Mouse (Mus musculus): ENCODE results near the gene Htra2. TPM values are rescaled to one million over a fixed set of nuclear protein-coding genes. Genes with fewer than 3 reads are reported as not detected.

The Htra2 gene
- polyA plus RNA-seq, 1 experiment from 2014 or later, result 87.9 TPM

DNA sequence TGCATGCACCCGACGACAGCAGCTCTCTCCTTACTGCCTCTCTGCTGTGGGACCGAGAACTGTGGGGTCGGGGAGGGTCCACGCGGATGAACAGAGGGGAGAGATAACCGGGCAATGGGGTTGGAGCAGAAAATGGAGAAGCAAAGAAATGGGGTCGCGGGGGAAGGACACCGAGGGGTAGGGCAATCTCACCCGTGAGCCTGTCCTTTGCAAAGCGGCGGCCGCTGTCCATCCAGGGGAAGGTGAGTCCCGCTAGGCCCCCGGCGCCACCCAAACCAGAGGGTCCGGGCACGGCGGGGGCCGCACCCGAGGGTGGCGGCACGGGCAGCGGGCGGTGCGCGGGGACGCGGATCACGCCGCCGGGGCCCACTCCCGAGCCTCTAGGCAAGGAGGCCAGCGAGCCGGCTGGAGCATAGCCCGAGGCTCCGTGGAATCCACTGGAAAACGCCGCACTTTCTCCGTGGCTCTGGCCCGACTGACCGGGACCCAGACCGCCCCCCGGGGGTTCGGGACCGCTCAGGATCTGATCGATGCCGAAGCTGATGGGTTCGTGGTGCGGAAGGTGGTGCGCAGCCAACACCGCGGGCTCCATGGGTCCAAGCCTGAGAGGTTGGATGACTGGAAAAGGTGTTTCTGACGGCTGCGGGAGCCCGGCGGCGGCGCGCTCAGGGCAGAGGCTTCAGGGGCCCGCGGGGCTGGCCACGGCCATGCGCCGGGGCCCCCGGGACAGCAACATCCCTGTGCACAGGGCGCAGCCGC lies 14.6 kb upstream of the Htra2 start:
- peak overlapping the region; percentile 32 for H3K4me3 ChIP-seq (replicated peaks)
- peaks cover 32% of the 10 kb centered on the region for H3K4me1 ChIP-seq (replicated peaks)
- H3K4me2 ChIP-seq, result peak overlapping the region; percentile 54
- H3K27me3 ChIP-seq, result peaks cover 100% of the 10 kb centered on the region
- H3K9me3 ChIP-seq (replicated peaks), result no peaks in the 10 kb centered on the region
- no peak for ATAC-seq (ENCODE audit: insufficient read depth)
- no peaks in the 10 kb centered on the region for H3K36me3 ChIP-seq (replicated peaks)
- no peak overlapping the region for H3K9ac ChIP-seq
- WGBS (ENCODE audit: insufficient replicate concordance), result 2% methylated on average over 69 of the region's 69 CpGs
- no peak overlapping the region for H3K27ac ChIP-seq (replicated peaks)

- no peak overlapping the region for H3K27ac ChIP-seq (replicated peaks)
- WGBS (ENCODE audit: insufficient replicate concordance), result 2% methylated on average over 81 of the region's 81 CpGs
- peak overlapping the region; percentile 32 for H3K4me3 ChIP-seq (replicated peaks)
- H3K36me3 ChIP-seq (replicated peaks), result no peaks in the 10 kb centered on the region
- no peaks in the 10 kb centered on the region for H3K9me3 ChIP-seq (replicated peaks)
- H3K4me2 ChIP-seq, result peak overlapping the region; percentile 54
- ATAC-seq (ENCODE audit: insufficient read depth), result no peak
- H3K9ac ChIP-seq, result no peak overlapping the region
- H3K27me3 ChIP-seq, result peaks cover 100% of the 10 kb centered on the region
- H3K4me1 ChIP-seq (replicated peaks), result peaks cover 32% of the 10 kb centered on the region
Observed at GRCm38 (mm10) chr6:83068706-83069487, 13.8 kb upstream of the Htra2 start.

DNA sequence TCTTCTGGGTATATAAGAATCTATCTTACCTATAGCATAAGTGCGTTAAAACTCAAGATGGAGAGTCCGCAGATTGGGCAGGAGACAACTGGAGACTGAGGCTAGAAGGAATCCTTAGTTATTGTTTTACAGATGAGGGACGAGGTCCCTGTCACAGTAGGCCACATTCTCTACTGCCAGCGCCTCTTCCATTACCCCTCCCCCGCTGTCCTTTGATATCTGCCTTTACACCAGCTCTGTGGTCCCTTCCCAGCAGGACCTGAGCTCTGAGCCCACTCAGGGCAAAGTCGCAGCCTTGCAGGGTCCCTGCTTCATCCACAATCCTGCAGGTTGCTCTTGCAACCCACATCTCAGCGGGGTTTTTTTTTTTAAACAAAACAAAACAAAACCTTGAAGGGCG lies 13.1 kb upstream of the Htra2 start:
- WGBS (ENCODE audit: insufficient replicate concordance), result 11% methylated on average over 8 of the region's 8 CpGs
- no peaks in the 10 kb centered on the region for H3K36me3 ChIP-seq (replicated peaks)
- H3K9me3 ChIP-seq (replicated peaks), result no peaks in the 10 kb centered on the region
- no peak overlapping the region for H3K27ac ChIP-seq (replicated peaks)
- H3K27me3 ChIP-seq, result peaks cover 100% of the 10 kb centered on the region
- peak overlapping the region; percentile 54 for H3K4me2 ChIP-seq
- no peak for ATAC-seq (ENCODE audit: insufficient read depth)
- H3K4me3 ChIP-seq (replicated peaks), result peak overlapping the region; percentile 32; the same call in 1 of the 2 replicates
- H3K4me1 ChIP-seq (replicated peaks), result peaks cover 32% of the 10 kb centered on the region
- no peak overlapping the region for H3K9ac ChIP-seq

DNA sequence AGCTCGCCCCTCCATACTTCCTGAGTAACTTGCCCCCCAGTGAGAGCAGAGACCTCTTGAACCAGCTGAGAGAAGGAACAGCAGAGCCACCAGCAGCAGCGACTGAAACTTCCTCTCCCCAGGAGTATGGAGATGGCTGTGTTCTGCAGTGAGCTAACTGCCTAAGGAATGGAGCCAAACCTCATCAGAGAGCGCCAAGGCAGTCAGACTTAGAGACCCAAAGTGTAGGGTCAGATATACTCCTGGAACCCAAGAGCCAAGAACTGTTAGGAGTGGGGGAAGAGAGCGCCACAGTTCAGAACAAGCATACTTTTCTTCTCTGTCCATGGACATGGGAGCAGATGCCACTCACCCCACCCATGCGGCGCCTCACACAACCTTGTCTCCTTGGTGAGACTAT lies 11.4 kb upstream of the Htra2 start:
- H3K27ac ChIP-seq (replicated peaks), result no peak overlapping the region
- no peaks in the 10 kb centered on the region for H3K36me3 ChIP-seq (replicated peaks)
- H3K27me3 ChIP-seq, result peaks cover 100% of the 10 kb centered on the region
- no peak overlapping the region for H3K4me2 ChIP-seq
- ATAC-seq (ENCODE audit: insufficient read depth), result no peak
- no peak overlapping the region for H3K9ac ChIP-seq
- H3K4me3 ChIP-seq (replicated peaks), result no peak overlapping the region
- H3K9me3 ChIP-seq (replicated peaks), result no peaks in the 10 kb centered on the region
- 29% methylated on average over 6 of the region's 6 CpGs for WGBS (ENCODE audit: insufficient replicate concordance)
- peaks cover 32% of the 10 kb centered on the region for H3K4me1 ChIP-seq (replicated peaks)

DNA sequence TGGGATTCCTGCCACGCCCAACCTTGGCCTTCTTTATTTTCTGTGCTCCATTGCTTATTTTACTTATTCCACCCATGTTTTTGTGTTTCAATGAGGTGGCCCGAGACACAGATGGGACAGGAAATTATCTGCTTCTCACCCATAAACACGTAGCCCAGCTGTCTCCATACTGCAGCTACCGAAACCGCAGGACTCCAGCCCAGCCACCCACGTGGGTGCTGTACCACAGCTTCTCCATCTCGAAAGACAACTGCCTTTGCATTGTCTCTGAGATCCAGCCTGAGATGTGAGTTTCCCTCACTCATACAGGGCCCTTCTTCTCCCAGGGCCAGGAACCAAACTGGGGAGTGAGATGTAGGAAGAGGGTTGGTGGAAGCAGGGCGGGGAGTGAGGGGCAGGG lies 10.9 kb upstream of the Htra2 start:
- Histone ChIP-seq H3K27me3 (peaks cover 100% of the 10 kb centered on the region), H3K36me3 (replicated peaks) (no peaks in the 10 kb centered on the region), H3K9ac (no peak overlapping the region), H3K27ac (replicated peaks) (no peak overlapping the region), H3K9me3 (replicated peaks) (no peaks in the 10 kb centered on the region), H3K4me2 (no peak overlapping the region), H3K4me1 (replicated peaks) (peaks cover 28% of the 10 kb centered on the region), H3K4me3 (replicated peaks) (no peak overlapping the region)
- WGBS (ENCODE audit: insufficient replicate concordance), result 31% methylated on average over 8 of the region's 8 CpGs
- no peak for ATAC-seq (ENCODE audit: insufficient read depth)

DNA sequence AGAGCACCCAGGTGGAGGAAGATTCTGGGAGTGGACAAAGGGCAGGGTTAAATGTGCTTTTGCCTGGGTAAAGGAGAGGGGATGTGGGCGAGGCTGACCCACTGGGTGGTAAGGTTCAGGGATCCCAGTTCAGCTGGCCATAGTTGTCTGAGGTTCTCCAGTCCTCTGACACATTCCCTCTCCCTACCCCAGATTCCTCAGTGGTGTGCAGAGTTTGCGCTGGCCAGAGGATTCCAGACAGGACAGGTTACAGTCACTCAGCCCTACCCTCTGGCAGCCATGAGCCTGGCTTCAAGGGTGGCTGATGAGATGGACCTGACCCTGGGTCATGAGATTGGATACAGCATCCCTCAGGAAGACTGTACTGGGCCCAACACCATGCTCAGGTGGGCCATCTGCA lies 3.7 kb upstream of the Htra2 start:
- 71% methylated on average over 2 of the region's 2 CpGs for WGBS (ENCODE audit: insufficient replicate concordance)
- Histone ChIP-seq H3K27ac (replicated peaks) (0 out of 2 replicates have a peak overlapping the region, but pooled peaks have one; percentile 63), H3K9me3 (replicated peaks) (no peaks in the 10 kb centered on the region), H3K9ac (peak overlapping the region; percentile 25; the same call in 1 of the 2 replicates), H3K4me3 (replicated peaks) (peak overlapping the region; percentile 38), H3K27me3 (peaks cover 42% of the 10 kb centered on the region), H3K4me2 (peak overlapping the region; percentile 50), H3K4me1 (replicated peaks) (peaks cover 43% of the 10 kb centered on the region), H3K36me3 (replicated peaks) (peaks cover 30% of the 10 kb centered on the region)
- ATAC-seq (ENCODE audit: insufficient read depth), result no peak

DNA sequence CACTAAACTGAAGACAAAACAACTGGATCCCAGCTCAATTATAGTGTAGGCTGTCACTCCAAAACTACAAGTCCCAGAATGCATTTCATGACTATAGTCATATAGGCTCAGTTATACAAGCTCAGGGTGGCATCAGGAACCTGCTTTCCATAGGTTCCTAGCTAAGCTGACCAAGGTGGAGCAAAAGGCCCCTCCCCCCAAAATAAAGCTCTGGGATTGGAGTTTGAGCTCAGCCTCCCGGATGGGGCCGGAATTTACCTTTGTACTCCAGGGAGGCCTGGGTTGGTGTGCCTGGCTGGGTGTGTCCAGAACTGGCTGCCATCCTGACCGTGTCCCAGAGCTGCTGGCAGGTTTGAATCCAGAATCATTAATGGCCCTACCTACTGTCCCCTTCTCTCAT lies 2.7 kb upstream of the Htra2 start, which contains the start of gene Dqx1:
TSS of gene Dqx1 (plus strand) at position 55 of the 400 bp plus-strand sequence.
- no peak for ATAC-seq (ENCODE audit: insufficient read depth)
- H3K9ac ChIP-seq, result peak within 1 kb of the TSS; percentile 25; the same call in 1 of the 2 replicates

GRCm38 (mm10) chr6:83054074-83054851 lies 810 bp downstream of the Htra2 start, which contains the start of gene Aup1:
TSS of gene Aup1 (plus strand) at chr6:83054521.
- peak within 1 kb of the TSS; percentile 95 for H3K9ac ChIP-seq
- no peaks in the 10 kb centered on the region for H3K9me3 ChIP-seq (replicated peaks)
- H3K4me2 ChIP-seq, result peak within 1 kb of the TSS; percentile 91
- H3K27me3 ChIP-seq, result peaks cover under 1% of the 10 kb centered on the region; the same call in 1 of the 2 replicates
- peaks cover 50% of the 10 kb centered on the region for H3K36me3 ChIP-seq (replicated peaks)
- ATAC-seq (ENCODE audit: insufficient read depth), result peak; percentile 95
- H3K27ac ChIP-seq (replicated peaks), result peak within 1 kb of the TSS; percentile 94
- H3K4me3 ChIP-seq (replicated peaks), result peak within 1 kb of the TSS; percentile 77
- H3K4me1 ChIP-seq (replicated peaks), result peaks cover 76% of the 10 kb centered on the region
- WGBS (ENCODE audit: insufficient replicate concordance), result under 1% methylated on average over 64 of the region's 64 CpGs

More for the DNA sequence above, 2.7 kb upstream of the Htra2 start, which contains the start of gene Dqx1:
- WGBS (ENCODE audit: insufficient replicate concordance), result 65% methylated on average over 3 of the region's 3 CpGs
- H3K9me3 ChIP-seq (replicated peaks), result no peaks in the 10 kb centered on the region
- peaks cover 33% of the 10 kb centered on the region for H3K27me3 ChIP-seq
- peaks cover 30% of the 10 kb centered on the region for H3K36me3 ChIP-seq (replicated peaks)
- peaks cover 51% of the 10 kb centered on the region for H3K4me1 ChIP-seq (replicated peaks)
- peak within 1 kb of the TSS; percentile 50 for H3K4me2 ChIP-seq
- H3K4me3 ChIP-seq (replicated peaks), result peak within 1 kb of the TSS; percentile 77
- peak within 1 kb of the TSS; percentile 63 for H3K27ac ChIP-seq (replicated peaks)

DNA sequence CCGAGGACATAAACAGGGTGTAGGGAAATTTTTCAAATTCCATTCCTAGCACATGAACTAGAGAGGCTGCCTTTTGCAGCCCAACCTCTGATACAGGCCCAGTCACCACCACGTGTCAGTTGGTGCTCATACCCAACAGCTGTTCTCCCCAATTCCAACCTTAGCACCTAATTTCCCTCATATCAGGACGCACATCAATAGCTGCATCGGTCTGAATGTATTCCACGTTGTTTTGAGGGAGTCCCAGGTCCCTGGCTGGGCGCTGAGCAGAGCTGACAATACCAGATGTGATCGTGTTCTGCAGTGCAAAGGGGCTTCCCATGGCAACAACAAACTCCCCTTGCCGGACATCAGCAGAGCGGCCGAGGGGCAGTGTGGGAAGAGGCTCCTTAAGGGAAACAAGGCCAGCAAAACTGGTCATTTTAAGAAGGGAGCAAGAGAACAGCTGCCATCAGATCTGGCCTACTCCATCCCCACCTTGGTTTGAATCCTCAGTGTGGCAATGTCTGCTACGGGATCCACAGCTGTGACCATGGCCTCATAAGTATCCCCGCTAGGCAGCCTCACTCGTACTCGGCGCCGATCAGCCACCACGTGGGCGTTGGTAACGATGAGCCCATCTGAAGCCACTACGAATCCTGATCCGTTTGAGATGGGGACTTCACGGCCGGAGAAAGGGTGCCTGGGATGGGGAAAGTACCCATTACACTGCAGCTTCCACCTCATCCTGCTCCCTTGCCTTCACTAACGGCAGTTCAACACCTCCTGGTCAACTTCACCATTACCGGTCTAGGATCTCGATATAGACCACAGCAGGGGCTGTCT lies 1.7 kb downstream of the Htra2 start:
- Histone ChIP-seq H3K4me1 (replicated peaks) (peaks cover 70% of the 10 kb centered on the region), H3K4me3 (replicated peaks) (peak overlapping the region; percentile 77), H3K9ac (peak overlapping the region; percentile 95), H3K27me3 (no peaks in the 10 kb centered on the region), H3K4me2 (peak overlapping the region; percentile 91), H3K36me3 (replicated peaks) (peaks cover 47% of the 10 kb centered on the region), H3K9me3 (replicated peaks) (no peaks in the 10 kb centered on the region), H3K27ac (replicated peaks) (peak overlapping the region; percentile 94)
- WGBS (ENCODE audit: insufficient replicate concordance), result 2% methylated on average over 26 of the region's 26 CpGs
- ATAC-seq (ENCODE audit: insufficient read depth), result no peak

DNA sequence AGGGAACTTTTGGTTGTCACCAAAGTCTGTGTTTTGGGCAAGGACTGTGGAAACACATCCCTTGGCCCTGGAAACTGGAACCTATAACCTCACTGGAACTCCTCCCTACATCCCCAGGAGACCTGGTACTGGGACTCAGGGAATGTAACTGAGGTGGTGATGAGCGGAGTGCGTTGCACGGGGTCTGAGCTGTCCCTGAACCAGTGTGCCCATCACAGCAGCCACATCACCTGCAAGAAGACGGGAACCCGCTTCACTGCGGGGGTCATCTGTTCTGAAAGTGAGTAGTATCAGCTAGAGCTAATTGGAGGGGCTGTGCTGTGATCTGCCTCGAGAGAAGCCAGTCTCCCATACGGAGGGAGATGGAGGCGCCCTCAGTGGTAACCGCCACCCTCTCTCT lies 5.7 kb downstream of the Htra2 start:
- Histone ChIP-seq H3K27me3 (no peaks in the 10 kb centered on the region), H3K9ac (no peak overlapping the region), H3K27ac (replicated peaks) (peak overlapping the region; percentile 33; the same call in 1 of the 2 replicates), H3K4me1 (replicated peaks) (peaks cover 48% of the 10 kb centered on the region), H3K4me2 (no peak overlapping the region), H3K36me3 (replicated peaks) (peaks cover 20% of the 10 kb centered on the region), H3K9me3 (replicated peaks) (no peaks in the 10 kb centered on the region), H3K4me3 (replicated peaks) (no peak overlapping the region)
- WGBS (ENCODE audit: insufficient replicate concordance), result 72% methylated on average over 10 of the region's 10 CpGs
- ATAC-seq (ENCODE audit: insufficient read depth), result no peak

Measured in liver, embryonic 15.5 days (tissue).